Mouse (Mus musculus) hindbrain, embryonic 12.5 days (tissue): Measurements from ENCODE around the gene Ints1. TPM values are rescaled to one million over a fixed set of nuclear protein-coding genes. Genes with fewer than 3 reads are reported as not detected.
A peak's percentile ranks its signal among the peaks of the same experiment; 100 is the strongest.

Source experiments
- ATAC-seq: fragments of 200-750 bp; cut with Nextera tagmentation; 2 replicates; pipeline ENCODE4 v1.8.0; 2017; ENCODE audit warnings: moderate TSS enrichment; ENCODE audit not compliant: low FRiP score
- H3K27ac ChIP-seq: fragments of 300-500 bp; sonication (generic); 2 replicates; pipeline ENCODE4 v1.5.1; 2016; ENCODE audit warnings: mild to moderate bottlenecking
- H3K27me3 ChIP-seq: fragments of 300-500 bp; sonication (generic); 2 replicates; pipeline ENCODE4 v1.6.1; 2016; ENCODE audit warnings: mild to moderate bottlenecking
- H3K36me3 ChIP-seq: fragments of 300-500 bp; sonication (generic); 2 replicates; pipeline ENCODE4 v1.6.1; 2016; ENCODE audit warnings: mild to moderate bottlenecking
- H3K4me1 ChIP-seq: fragments of 300-500 bp; sonication (generic); 2 replicates; pipeline ENCODE4 v1.6.1; 2016
- H3K4me2 ChIP-seq: fragments of 300-500 bp; sonication (generic); replicated peaks from 2 replicates; pipeline ENCODE4 v1.6.1; 2016; ENCODE audit warnings: mild to moderate bottlenecking
- H3K4me3 ChIP-seq: fragments of 300-500 bp; sonication (generic); 2 replicates; pipeline ENCODE4 v1.5.1; 2016; ENCODE audit warnings: mild to moderate bottlenecking
- H3K9ac ChIP-seq: fragments of 300-500 bp; sonication (generic); 2 replicates; pipeline ENCODE4 v1.6.1; 2016; ENCODE audit warnings: mild to moderate bottlenecking, moderate library complexity
- H3K9me3 ChIP-seq: fragments of 300-500 bp; sonication (generic); replicated peaks from 2 replicates; pipeline ENCODE4 v1.6.1; 2016; ENCODE audit warnings: mild to moderate bottlenecking
- WGBS: fragments of 180-500 bp; shearing (Covaris S2); methylation state at CpG from one replicate; pipeline ENCODE4 v1.1.7; 2016; 5-methylcytosine and 5-hydroxymethylcytosine counted together
- polyA plus RNA-seq: library from polyadenylated mRNA; unstranded; fragments of >200 nt; fragmentation: Nextera tagmentation; extraction: Ambion mirVana; gene quantifications from 2 replicates; pipeline ENCODE4 v1.2.1, GENCODE M21; 2016

The Ints1 gene
- polyA plus RNA-seq, 1 experiment from 2014 or later = 37.7 TPM

- Histone ChIP-seq H3K4me2 (peak within 1 kb of the TSS; percentile 100), H3K9ac (peak within 1 kb of the TSS; percentile 82), H3K36me3 (no peaks in the 10 kb centered on the region), H3K9me3 (no peaks in the 10 kb centered on the region), H3K4me1 (peaks cover 31% of the 10 kb centered on the region), H3K27ac (no peak within 1 kb of the TSS), H3K27me3 (peaks cover 34% of the 10 kb centered on the region), H3K4me3 (peak within 1 kb of the TSS; percentile 87)
- WGBS = 1% methylated on average over 90 of the region's 92 CpGs
- ATAC-seq = peak; percentile 81
Measured at GRCm38 (mm10) chr5:139791227-139792158, 16.0 kb upstream of the Ints1 start, which contains the start of gene Mafk. TSS of gene Mafk (plus strand) at chr5:139791513.

- no peaks in the 10 kb centered on the region for H3K36me3 ChIP-seq
- no peak overlapping the region for H3K4me2 ChIP-seq
- H3K4me1 ChIP-seq = peaks cover 15% of the 10 kb centered on the region
- 61% methylated on average over 4 of the region's 4 CpGs for WGBS
- no peak overlapping the region for H3K27ac ChIP-seq
- H3K27me3 ChIP-seq = peaks cover 17% of the 10 kb centered on the region
- no peak overlapping the region for H3K4me3 ChIP-seq
- no peak overlapping the region for H3K9ac ChIP-seq
- ATAC-seq = no peak
- H3K9me3 ChIP-seq = no peaks in the 10 kb centered on the region
Measured at GRCm38 (mm10) chr5:139789466-139789865, 14.0 kb upstream of the Ints1 start.

- no peak overlapping the region for H3K4me2 ChIP-seq
- H3K27me3 ChIP-seq = no peaks in the 10 kb centered on the region
- no peaks in the 10 kb centered on the region for H3K36me3 ChIP-seq
- H3K9me3 ChIP-seq = no peaks in the 10 kb centered on the region
- no peak overlapping the region for H3K4me3 ChIP-seq
- no peak for ATAC-seq
- H3K9ac ChIP-seq = no peak overlapping the region
- 86% methylated on average over 8 of the region's 8 CpGs for WGBS
- no peaks in the 10 kb centered on the region for H3K4me1 ChIP-seq
- no peak overlapping the region for H3K27ac ChIP-seq
Measured at GRCm38 (mm10) chr5:139781406-139781805, 5.9 kb upstream of the Ints1 start.

GRCm38 (mm10) chr5:139776966-139777365, 1.5 kb upstream of the Ints1 start:
- ATAC-seq = no peak
- Histone ChIP-seq H3K27ac (no peak overlapping the region), H3K4me1 (peaks cover 10% of the 10 kb centered on the region), H3K4me2 (no peak overlapping the region), H3K9me3 (no peaks in the 10 kb centered on the region), H3K36me3 (peaks cover 20% of the 10 kb centered on the region), H3K9ac (no peak overlapping the region), H3K4me3 (no peak overlapping the region), H3K27me3 (no peaks in the 10 kb centered on the region)
- WGBS = 83% methylated on average over 5 of the region's 5 CpGs

GRCm38 (mm10) chr5:139768216-139768615, 7.3 kb downstream of the Ints1 start:
- H3K4me3 ChIP-seq = no peak overlapping the region
- H3K27ac ChIP-seq = no peak overlapping the region
- H3K9me3 ChIP-seq = no peaks in the 10 kb centered on the region
- H3K4me1 ChIP-seq = no peaks in the 10 kb centered on the region
- no peak overlapping the region for H3K9ac ChIP-seq
- H3K27me3 ChIP-seq = no peaks in the 10 kb centered on the region
- 95% methylated on average over 8 of the region's 8 CpGs for WGBS
- H3K36me3 ChIP-seq = peaks cover 97% of the 10 kb centered on the region
- no peak overlapping the region for H3K4me2 ChIP-seq
- no peak for ATAC-seq

GRCm38 (mm10) chr5:139764296-139764695, 11.2 kb downstream of the Ints1 start:
- no peak overlapping the region for H3K4me3 ChIP-seq
- H3K36me3 ChIP-seq = peaks cover 99% of the 10 kb centered on the region
- H3K27ac ChIP-seq = no peak overlapping the region
- no peaks in the 10 kb centered on the region for H3K27me3 ChIP-seq
- H3K4me2 ChIP-seq = no peak overlapping the region
- no peaks in the 10 kb centered on the region for H3K4me1 ChIP-seq
- 74% methylated on average over 11 of the region's 11 CpGs for WGBS
- ATAC-seq = no peak
- H3K9me3 ChIP-seq = no peaks in the 10 kb centered on the region
- no peak overlapping the region for H3K9ac ChIP-seq

GRCm38 (mm10) chr5:139758096-139758495, 17.4 kb downstream of the Ints1 start:
- no peak for ATAC-seq
- no peaks in the 10 kb centered on the region for H3K27me3 ChIP-seq
- H3K9ac ChIP-seq = no peak overlapping the region
- no peaks in the 10 kb centered on the region for H3K4me1 ChIP-seq
- 92% methylated on average over 16 of the region's 16 CpGs for WGBS
- no peaks in the 10 kb centered on the region for H3K9me3 ChIP-seq
- no peak overlapping the region for H3K4me2 ChIP-seq
- H3K36me3 ChIP-seq = peaks cover 98% of the 10 kb centered on the region
- H3K27ac ChIP-seq = no peak overlapping the region
- no peak overlapping the region for H3K4me3 ChIP-seq

GRCm38 (mm10) chr5:139756586-139756985, 18.9 kb downstream of the Ints1 start:
- H3K9ac ChIP-seq = 0 out of 2 replicates have a peak overlapping the region, but pooled peaks have one; percentile 29
- H3K4me2 ChIP-seq = no peak overlapping the region
- H3K27me3 ChIP-seq = no peaks in the 10 kb centered on the region
- 96% methylated on average over 2 of the region's 2 CpGs for WGBS
- H3K9me3 ChIP-seq = no peaks in the 10 kb centered on the region
- H3K4me1 ChIP-seq = no peaks in the 10 kb centered on the region
- peaks cover 98% of the 10 kb centered on the region for H3K36me3 ChIP-seq
- H3K4me3 ChIP-seq = no peak overlapping the region
- H3K27ac ChIP-seq = no peak overlapping the region
- no peak for ATAC-seq

GRCm38 (mm10) chr5:139756135-139756534, 19.3 kb downstream of the Ints1 start:
- no peak overlapping the region for H3K4me3 ChIP-seq
- no peak overlapping the region for H3K4me2 ChIP-seq
- no peak for ATAC-seq
- H3K9ac ChIP-seq = no peak overlapping the region
- 92% methylated on average over 12 of the region's 12 CpGs for WGBS
- no peaks in the 10 kb centered on the region for H3K27me3 ChIP-seq
- H3K9me3 ChIP-seq = no peaks in the 10 kb centered on the region
- no peak overlapping the region for H3K27ac ChIP-seq
- peaks cover 98% of the 10 kb centered on the region for H3K36me3 ChIP-seq
- H3K4me1 ChIP-seq = no peaks in the 10 kb centered on the region

GRCm38 (mm10) chr5:139754753-139755152, 20.7 kb downstream of the Ints1 start:
- no peak overlapping the region for H3K27ac ChIP-seq
- no peaks in the 10 kb centered on the region for H3K4me1 ChIP-seq
- WGBS = 38% methylated on average over 12 of the region's 12 CpGs
- ATAC-seq = no peak
- H3K36me3 ChIP-seq = peaks cover 94% of the 10 kb centered on the region
- no peaks in the 10 kb centered on the region for H3K27me3 ChIP-seq
- H3K9ac ChIP-seq = no peak overlapping the region
- no peaks in the 10 kb centered on the region for H3K9me3 ChIP-seq
- H3K4me2 ChIP-seq = no peak overlapping the region
- no peak overlapping the region for H3K4me3 ChIP-seq

GRCm38 (mm10) chr5:139750535-139750934, 24.9 kb downstream of the Ints1 start:
- no peak overlapping the region for H3K9ac ChIP-seq
- no peaks in the 10 kb centered on the region for H3K9me3 ChIP-seq
- peaks cover 53% of the 10 kb centered on the region for H3K36me3 ChIP-seq
- no peaks in the 10 kb centered on the region for H3K4me1 ChIP-seq
- peaks cover 9% of the 10 kb centered on the region; the same call in 1 of the 2 replicates for H3K27me3 ChIP-seq
- H3K27ac ChIP-seq = no peak overlapping the region
- H3K4me2 ChIP-seq = no peak overlapping the region
- ATAC-seq = peak; percentile 26; the same call in 1 of the 2 replicates
- H3K4me3 ChIP-seq = no peak overlapping the region

GRCm38 (mm10) chr5:139749413-139750125, 25.9 kb downstream of the Ints1 start:
- no peak overlapping the region for H3K4me2 ChIP-seq
- no peaks in the 10 kb centered on the region for H3K9me3 ChIP-seq
- no peaks in the 10 kb centered on the region for H3K4me1 ChIP-seq
- H3K27me3 ChIP-seq = peaks cover 14% of the 10 kb centered on the region
- H3K4me3 ChIP-seq = no peak overlapping the region
- 84% methylated on average over 16 of the region's 16 CpGs for WGBS
- no peak overlapping the region for H3K9ac ChIP-seq
- no peak overlapping the region for H3K27ac ChIP-seq
- ATAC-seq = no peak
- peaks cover 43% of the 10 kb centered on the region for H3K36me3 ChIP-seq
